Mouse (Mus musculus) stomach, embryonic 15.5 days (tissue): Measurements from ENCODE around the gene Foxp1. TPM values are rescaled to one million over a fixed set of nuclear protein-coding genes. Genes with fewer than 3 reads are reported as not detected.

ENCODE experiments used
- ATAC-seq: fragments of 200-750 bp; cut with Nextera tagmentation; 2 replicates; pipeline ENCODE4 v1.8.0; 2017; ENCODE audit warnings: low read depth, moderate number of reproducible peaks, moderate TSS enrichment; ENCODE audit not compliant: insufficient read depth, low FRiP score
- H3K27ac ChIP-seq: fragments of 300-500 bp; sonication (generic); 2 replicates; pipeline ENCODE4 v1.5.1; 2015; ENCODE audit warnings: mild to moderate bottlenecking, inconsistent platforms
- H3K27me3 ChIP-seq: fragments of 300-500 bp; sonication (generic); replicated peaks from 2 replicates; pipeline ENCODE4 v1.6.1; 2015; ENCODE audit warnings: inconsistent platforms
- H3K36me3 ChIP-seq: fragments of 300-500 bp; sonication (generic); 2 replicates; pipeline ENCODE4 v1.6.1; 2015; ENCODE audit warnings: inconsistent platforms
- H3K4me1 ChIP-seq: fragments of 300-500 bp; sonication (generic); 2 replicates; pipeline ENCODE4 v1.6.1; 2015; ENCODE audit warnings: inconsistent platforms
- H3K4me2 ChIP-seq: fragments of 300-500 bp; sonication (generic); 2 replicates; pipeline ENCODE4 v1.6.1; 2015; ENCODE audit warnings: mild to moderate bottlenecking, inconsistent platforms
- H3K4me3 ChIP-seq: fragments of 300-500 bp; sonication (generic); replicated peaks from 2 replicates; pipeline ENCODE4 v1.5.1; 2015; ENCODE audit warnings: inconsistent platforms
- H3K9ac ChIP-seq: fragments of 300-500 bp; sonication (generic); 2 replicates; pipeline ENCODE4 v1.6.1; 2015; ENCODE audit warnings: inconsistent platforms
- H3K9me3 ChIP-seq: fragments of 300-500 bp; sonication (generic); 2 replicates; pipeline ENCODE4 v1.6.1; 2016; ENCODE audit warnings: inconsistent platforms
- WGBS: fragments of 180-500 bp; shearing (Covaris S2); methylation state at CpG from one replicate; pipeline ENCODE4 v1.1.7; 2015; 5-methylcytosine and 5-hydroxymethylcytosine counted together
- polyA plus RNA-seq: library from polyadenylated mRNA; unstranded; fragments of >200 nt; fragmentation: Nextera tagmentation; extraction: Ambion mirVana; gene quantifications from 2 replicates; pipeline ENCODE4 v1.2.1, GENCODE M21; 2015

The Foxp1 gene
- polyA plus RNA-seq, 1 experiment from 2014 or later = 105 TPM

DNA sequence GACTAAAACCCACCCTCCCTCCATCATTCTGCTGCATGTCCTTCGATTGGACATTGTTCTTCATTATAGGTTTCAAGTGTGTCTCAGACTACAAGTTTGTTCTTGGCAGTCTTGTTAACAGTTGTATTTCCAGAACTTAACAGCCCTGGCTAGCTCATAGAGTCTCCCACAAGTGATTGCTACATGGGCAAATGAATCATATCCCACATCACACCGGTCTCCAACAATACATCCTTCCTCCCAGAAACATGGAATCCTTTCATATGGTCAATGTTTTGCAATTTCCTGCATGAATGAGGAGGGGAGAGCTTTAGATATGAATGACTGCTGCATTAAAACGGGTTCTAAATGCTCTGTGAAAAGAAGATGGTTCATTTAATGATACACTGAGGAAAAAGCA is 178.7 kb downstream of the Foxp1 start:
- ATAC-seq = no peak
- H3K4me3 ChIP-seq = no peak overlapping the region
- peaks cover 3% of the 10 kb centered on the region; the same call in 1 of the 2 replicates for H3K4me1 ChIP-seq
- no peaks in the 10 kb centered on the region for H3K9me3 ChIP-seq
- H3K27ac ChIP-seq = no peak overlapping the region
- H3K27me3 ChIP-seq = no peaks in the 10 kb centered on the region
- WGBS = 79% methylated on average over 3 of the region's 3 CpGs
- no peak overlapping the region for H3K4me2 ChIP-seq
- no peaks in the 10 kb centered on the region for H3K36me3 ChIP-seq
- H3K9ac ChIP-seq = no peak overlapping the region

DNA sequence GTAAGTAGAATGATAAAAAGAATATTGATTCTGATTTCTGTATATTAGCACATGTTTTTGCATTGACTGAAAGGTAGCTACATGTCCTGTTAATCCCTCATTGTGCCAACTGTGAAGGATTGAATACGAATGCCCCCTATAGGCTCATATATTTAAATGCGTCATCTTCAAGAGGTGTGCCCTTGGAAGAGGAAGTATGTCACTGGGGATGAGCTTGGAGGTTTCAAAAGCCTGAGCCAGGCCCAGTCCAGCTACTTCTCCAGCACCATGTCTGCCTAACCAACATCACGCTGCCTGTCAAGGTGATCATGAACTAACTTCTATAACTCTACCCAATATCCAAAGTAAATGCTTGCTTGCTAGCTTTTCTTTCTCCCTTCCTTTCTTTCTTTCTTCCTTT is 180.1 kb downstream of the Foxp1 start:
- no peak for ATAC-seq
- no peaks in the 10 kb centered on the region for H3K9me3 ChIP-seq
- no peak overlapping the region for H3K4me2 ChIP-seq
- H3K27me3 ChIP-seq = no peaks in the 10 kb centered on the region
- H3K4me3 ChIP-seq = no peak overlapping the region
- WGBS = 91% methylated on average over 3 of the region's 3 CpGs
- no peak overlapping the region for H3K27ac ChIP-seq
- no peaks in the 10 kb centered on the region for H3K36me3 ChIP-seq
- peaks cover 14% of the 10 kb centered on the region; the same call in 1 of the 2 replicates for H3K4me1 ChIP-seq
- H3K9ac ChIP-seq = no peak overlapping the region

GRCm38 (mm10) chr6:99340902-99341301 is 181.6 kb downstream of the Foxp1 start:
- ATAC-seq = no peak
- no peaks in the 10 kb centered on the region for H3K36me3 ChIP-seq
- no peak overlapping the region for H3K27ac ChIP-seq
- H3K9ac ChIP-seq = no peak overlapping the region
- H3K4me2 ChIP-seq = no peak overlapping the region
- no peaks in the 10 kb centered on the region for H3K9me3 ChIP-seq
- peaks cover 14% of the 10 kb centered on the region; the same call in 1 of the 2 replicates for H3K4me1 ChIP-seq
- H3K4me3 ChIP-seq = no peak overlapping the region
- 87% methylated on average over 4 of the region's 4 CpGs for WGBS
- H3K27me3 ChIP-seq = no peaks in the 10 kb centered on the region

DNA sequence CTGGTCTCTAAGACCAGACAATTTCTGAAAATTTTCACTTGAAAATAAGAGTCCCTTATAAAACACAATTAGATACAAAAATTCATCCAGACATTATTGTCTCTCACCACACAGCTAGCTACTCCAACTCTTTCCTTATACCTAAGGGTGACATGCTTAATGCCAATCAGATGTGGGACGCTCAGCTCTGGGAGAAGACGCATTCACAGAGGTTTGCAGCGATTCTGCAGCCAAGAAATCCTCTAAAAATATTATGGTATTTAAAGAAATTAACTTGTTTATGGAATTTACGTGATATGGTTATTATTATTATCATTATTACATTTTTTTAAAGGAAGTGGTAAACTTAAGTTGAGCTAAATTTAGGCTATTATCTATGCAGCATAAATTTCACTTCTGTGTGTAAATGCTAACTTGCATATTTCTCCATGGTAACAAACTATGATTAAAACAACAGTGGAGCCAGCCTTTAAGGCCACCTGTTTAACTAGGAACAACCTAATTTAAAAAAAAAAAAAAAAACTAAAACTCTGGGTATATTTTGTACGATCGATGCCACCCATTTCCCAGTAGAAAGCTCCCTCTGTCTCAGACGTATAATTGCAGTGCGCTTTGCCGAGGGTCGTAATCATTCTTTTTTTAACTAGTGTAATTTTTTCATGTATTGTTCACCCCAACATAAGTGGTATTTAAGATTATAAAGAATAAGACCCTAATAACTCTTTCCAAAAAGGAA is 182.4 kb downstream of the Foxp1 start:
- no peaks in the 10 kb centered on the region for H3K36me3 ChIP-seq
- H3K9me3 ChIP-seq = no peaks in the 10 kb centered on the region
- H3K27ac ChIP-seq = no peak overlapping the region
- peaks cover 14% of the 10 kb centered on the region; the same call in 1 of the 2 replicates for H3K4me1 ChIP-seq
- H3K4me2 ChIP-seq = no peak overlapping the region
- H3K27me3 ChIP-seq = no peaks in the 10 kb centered on the region
- no peak for ATAC-seq
- H3K4me3 ChIP-seq = no peak overlapping the region
- no peak overlapping the region for H3K9ac ChIP-seq
- 86% methylated on average over 10 of the region's 10 CpGs for WGBS

- Histone ChIP-seq H3K9ac (no peak overlapping the region), H3K27me3 (no peaks in the 10 kb centered on the region), H3K4me3 (no peak overlapping the region), H3K27ac (no peak overlapping the region), H3K36me3 (no peaks in the 10 kb centered on the region), H3K9me3 (no peaks in the 10 kb centered on the region), H3K4me1 (peaks cover 14% of the 10 kb centered on the region; the same call in 1 of the 2 replicates), H3K4me2 (no peak overlapping the region)
- no peak for ATAC-seq
- WGBS = 41% methylated on average over 5 of the region's 5 CpGs
Measured at GRCm38 (mm10) chr6:99339343-99339620, 183.2 kb downstream of the Foxp1 start.

DNA sequence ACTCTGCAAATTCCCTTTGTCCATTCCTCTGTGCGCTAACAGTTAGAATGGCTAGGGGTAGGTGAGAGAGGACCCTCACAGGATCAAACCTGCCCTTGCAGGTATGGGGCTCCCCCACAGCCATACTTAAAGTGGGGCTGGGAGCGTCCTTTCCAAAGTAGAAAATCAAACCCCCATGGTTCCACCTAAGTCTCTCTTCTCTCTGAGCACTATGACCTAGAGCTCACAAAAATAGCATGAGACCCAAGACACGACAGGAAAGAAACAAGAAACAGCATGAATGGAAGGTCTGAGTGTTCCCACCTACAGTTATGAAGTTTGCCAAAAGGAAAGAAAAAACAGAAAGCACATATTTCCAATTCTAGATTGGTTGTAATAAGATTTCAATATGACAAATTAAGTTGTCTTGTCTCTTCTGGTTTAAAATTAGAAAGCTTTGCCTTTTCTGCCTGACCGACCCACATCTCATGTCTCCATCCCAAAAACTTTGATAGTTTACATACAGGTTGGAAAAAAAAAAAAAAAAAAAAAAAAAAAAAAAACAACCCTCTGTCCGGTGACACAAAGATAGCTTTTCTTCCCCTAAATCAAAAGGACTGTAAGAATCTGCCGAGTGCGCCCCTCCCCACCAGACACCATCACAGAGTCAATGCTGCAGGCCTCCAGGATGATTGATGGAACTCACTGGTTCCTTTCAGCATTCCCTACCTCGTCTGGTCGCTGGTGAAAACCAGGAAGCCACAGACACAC is 183.8 kb downstream of the Foxp1 start:
- Histone ChIP-seq H3K9ac (no peak overlapping the region), H3K27me3 (no peaks in the 10 kb centered on the region), H3K27ac (no peak overlapping the region), H3K4me3 (no peak overlapping the region), H3K9me3 (no peaks in the 10 kb centered on the region), H3K36me3 (no peaks in the 10 kb centered on the region), H3K4me2 (no peak overlapping the region), H3K4me1 (peaks cover 14% of the 10 kb centered on the region; the same call in 1 of the 2 replicates)
- 44% methylated on average over 9 of the region's 9 CpGs for WGBS
- ATAC-seq = no peak

- Histone ChIP-seq H3K4me3 (no peak overlapping the region), H3K9me3 (no peaks in the 10 kb centered on the region), H3K9ac (no peak overlapping the region), H3K4me2 (no peak overlapping the region), H3K36me3 (no peaks in the 10 kb centered on the region), H3K27ac (peak overlapping the region; percentile 78), H3K27me3 (no peaks in the 10 kb centered on the region), H3K4me1 (peaks cover 14% of the 10 kb centered on the region; the same call in 1 of the 2 replicates)
- no peak for ATAC-seq
- 37% methylated on average over 3 of the region's 3 CpGs for WGBS
Measured at GRCm38 (mm10) chr6:99338174-99338573, 184.3 kb downstream of the Foxp1 start.

DNA sequence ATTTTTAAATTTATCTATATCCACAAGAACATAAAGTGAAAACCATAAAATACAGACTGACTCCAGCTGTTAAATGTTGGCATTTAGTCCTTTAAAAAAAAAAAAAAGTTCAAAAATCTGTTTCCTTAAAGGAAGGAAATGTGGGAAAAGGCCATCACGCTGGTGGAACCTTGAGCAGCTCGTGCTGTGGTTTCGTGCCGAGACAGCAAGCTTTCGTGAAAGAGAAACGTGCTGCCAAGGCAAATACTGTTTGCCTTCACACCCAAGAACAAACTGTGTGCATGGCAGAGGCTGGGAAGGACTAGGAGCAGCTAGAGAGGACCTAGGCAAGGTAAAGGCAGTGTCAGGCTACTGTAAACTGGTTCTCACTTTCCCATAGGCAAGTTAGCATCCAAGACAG is 184.9 kb downstream of the Foxp1 start:
- no peaks in the 10 kb centered on the region for H3K27me3 ChIP-seq
- ATAC-seq = peak; percentile 47; the same call in 1 of the 2 replicates
- no peak overlapping the region for H3K9ac ChIP-seq
- H3K4me2 ChIP-seq = 0 out of 2 replicates have a peak overlapping the region, but pooled peaks have one; percentile 16
- H3K4me3 ChIP-seq = no peak overlapping the region
- no peaks in the 10 kb centered on the region for H3K9me3 ChIP-seq
- WGBS = 26% methylated on average over 6 of the region's 6 CpGs
- H3K36me3 ChIP-seq = no peaks in the 10 kb centered on the region
- peak overlapping the region; percentile 78 for H3K27ac ChIP-seq
- peaks cover 14% of the 10 kb centered on the region; the same call in 1 of the 2 replicates for H3K4me1 ChIP-seq

DNA sequence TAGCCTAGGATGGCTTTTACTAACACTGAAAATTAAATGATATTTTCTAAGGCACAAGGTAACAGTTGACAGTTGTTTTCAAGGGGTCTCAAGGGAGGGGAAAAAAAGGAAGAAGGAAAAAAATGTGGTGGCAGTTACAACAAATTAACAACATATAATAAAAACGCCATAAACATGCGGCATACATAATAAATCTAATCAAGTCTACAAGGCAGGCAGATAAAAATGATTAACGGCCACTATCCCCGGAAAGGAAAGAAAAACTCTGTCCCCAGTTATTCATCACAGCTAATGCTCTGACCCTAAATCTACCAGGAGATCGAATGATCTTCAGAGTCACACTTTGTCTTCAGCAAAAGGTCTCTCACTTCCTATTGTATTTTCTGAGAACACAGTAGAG is 186.3 kb downstream of the Foxp1 start:
- Histone ChIP-seq H3K9ac (no peak overlapping the region), H3K9me3 (no peaks in the 10 kb centered on the region), H3K27ac (no peak overlapping the region), H3K27me3 (no peaks in the 10 kb centered on the region), H3K4me3 (no peak overlapping the region), H3K4me2 (no peak overlapping the region), H3K36me3 (no peaks in the 10 kb centered on the region), H3K4me1 (peaks cover 14% of the 10 kb centered on the region; the same call in 1 of the 2 replicates)
- no peak for ATAC-seq
- 46% methylated on average over 5 of the region's 5 CpGs for WGBS

DNA sequence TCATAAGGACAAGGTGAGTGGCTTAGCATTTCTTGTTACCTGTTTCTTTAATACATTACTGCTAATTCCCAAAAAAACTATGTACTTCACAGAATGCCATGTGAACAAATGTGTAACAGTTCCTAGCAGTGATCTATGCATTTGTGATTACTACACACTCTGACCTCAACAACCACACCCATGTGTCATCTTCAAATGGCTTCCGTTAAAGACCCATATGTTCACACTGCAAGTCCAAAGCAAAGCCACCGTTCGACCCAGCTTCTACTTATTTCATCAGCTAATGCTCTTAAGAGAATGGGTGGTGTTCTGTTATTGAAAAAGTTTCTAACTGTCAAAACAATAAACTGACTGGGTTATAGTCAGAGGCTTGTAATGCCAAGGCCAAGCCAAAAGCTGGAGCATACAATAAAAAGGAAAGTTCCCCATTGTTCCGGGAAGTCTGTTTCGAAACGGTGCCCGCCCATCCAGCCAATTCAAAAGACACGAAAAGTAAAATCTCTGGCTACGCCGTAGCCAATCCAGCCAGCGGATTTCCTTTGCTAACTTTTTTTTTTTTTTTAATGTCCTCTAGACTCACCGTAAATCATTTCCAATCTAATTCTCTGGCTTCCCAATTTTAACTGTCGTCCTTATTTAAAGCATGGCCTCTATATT is 187.2 kb downstream of the Foxp1 start:
- Histone ChIP-seq H3K27ac (no peak overlapping the region), H3K36me3 (no peaks in the 10 kb centered on the region), H3K4me2 (no peak overlapping the region), H3K4me3 (no peak overlapping the region), H3K27me3 (no peaks in the 10 kb centered on the region), H3K9ac (no peak overlapping the region), H3K4me1 (peaks cover 14% of the 10 kb centered on the region; the same call in 1 of the 2 replicates), H3K9me3 (no peaks in the 10 kb centered on the region)
- ATAC-seq = no peak
- WGBS = 74% methylated on average over 13 of the region's 13 CpGs

- Histone ChIP-seq H3K27ac (no peak overlapping the region), H3K4me1 (peaks cover 13% of the 10 kb centered on the region; the same call in 1 of the 2 replicates), H3K36me3 (no peaks in the 10 kb centered on the region), H3K4me2 (no peak overlapping the region), H3K27me3 (no peaks in the 10 kb centered on the region), H3K9ac (no peak overlapping the region), H3K4me3 (no peak overlapping the region), H3K9me3 (no peaks in the 10 kb centered on the region)
- ATAC-seq = no peak
- 88% methylated on average over 3 of the region's 3 CpGs for WGBS
Measured at GRCm38 (mm10) chr6:99334255-99334654, 188.3 kb downstream of the Foxp1 start.

GRCm38 (mm10) chr6:99333127-99333526 is 189.4 kb downstream of the Foxp1 start:
- 81% methylated on average over 5 of the region's 5 CpGs for WGBS
- Histone ChIP-seq H3K4me2 (no peak overlapping the region), H3K4me3 (no peak overlapping the region), H3K36me3 (no peaks in the 10 kb centered on the region), H3K9me3 (no peaks in the 10 kb centered on the region), H3K27me3 (no peaks in the 10 kb centered on the region), H3K4me1 (peaks cover 6% of the 10 kb centered on the region; the same call in 1 of the 2 replicates), H3K9ac (no peak overlapping the region), H3K27ac (no peak overlapping the region)
- ATAC-seq = no peak
